Mouse (Mus musculus) neural tube, embryonic 15.5 days (tissue): ENCODE results near the gene Olfr1219. TPM values are rescaled to one million over a fixed set of nuclear protein-coding genes. Genes with fewer than 3 reads are reported as not detected.

Experiments used
- ATAC-seq: fragments of 200-750 bp; cut with Nextera tagmentation; 2 replicates; pipeline ENCODE4 v1.8.0; 2017; ENCODE audit warnings: mild to moderate bottlenecking, moderate TSS enrichment, moderate library complexity; ENCODE audit not compliant: low FRiP score
- H3K27ac ChIP-seq: fragments of 300-500 bp; sonication (generic); replicated peaks from 2 replicates; pipeline ENCODE4 v1.5.1; 2015; ENCODE audit warnings: mild to moderate bottlenecking, inconsistent platforms
- H3K27me3 ChIP-seq: fragments of 300-500 bp; sonication (generic); replicated peaks from 2 replicates; pipeline ENCODE4 v1.6.1; 2015; ENCODE audit warnings: inconsistent platforms
- H3K36me3 ChIP-seq: fragments of 300-500 bp; sonication (generic); 2 replicates; pipeline ENCODE4 v1.6.1; 2015; ENCODE audit warnings: inconsistent platforms
- H3K4me1 ChIP-seq: fragments of 300-500 bp; sonication (generic); 2 replicates; pipeline ENCODE4 v1.6.1; 2015; ENCODE audit warnings: inconsistent platforms
- H3K4me2 ChIP-seq: fragments of 300-500 bp; sonication (generic); 2 replicates; pipeline ENCODE4 v1.6.1; 2015; ENCODE audit warnings: inconsistent platforms, mild to moderate bottlenecking, moderate library complexity
- H3K4me3 ChIP-seq: fragments of 300-500 bp; sonication (generic); replicated peaks from 2 replicates; pipeline ENCODE4 v1.5.1; 2015; ENCODE audit warnings: mild to moderate bottlenecking, inconsistent platforms
- H3K9ac ChIP-seq: fragments of 300-500 bp; sonication (generic); replicated peaks from 2 replicates; pipeline ENCODE4 v1.6.1; 2015; ENCODE audit warnings: mild to moderate bottlenecking, inconsistent platforms
- H3K9me3 ChIP-seq: fragments of 300-500 bp; sonication (generic); replicated peaks from 2 replicates; pipeline ENCODE4 v1.6.1; 2016; ENCODE audit warnings: inconsistent platforms
- WGBS: fragments of 180-500 bp; shearing (Covaris S2); methylation state at CpG from one replicate; pipeline ENCODE4 v1.1.7; 2015; ENCODE audit warnings: mixed read lengths; 5-methylcytosine and 5-hydroxymethylcytosine counted together
- polyA plus RNA-seq: library from polyadenylated mRNA; unstranded; fragments of >200 nt; fragmentation: Nextera tagmentation; extraction: Ambion mirVana; gene quantifications from 2 replicates; pipeline ENCODE4 v1.2.1, GENCODE M21; 2015

Olfr1219 gene
- polyA plus RNA-seq = not detected in 2 replicates

DNA sequence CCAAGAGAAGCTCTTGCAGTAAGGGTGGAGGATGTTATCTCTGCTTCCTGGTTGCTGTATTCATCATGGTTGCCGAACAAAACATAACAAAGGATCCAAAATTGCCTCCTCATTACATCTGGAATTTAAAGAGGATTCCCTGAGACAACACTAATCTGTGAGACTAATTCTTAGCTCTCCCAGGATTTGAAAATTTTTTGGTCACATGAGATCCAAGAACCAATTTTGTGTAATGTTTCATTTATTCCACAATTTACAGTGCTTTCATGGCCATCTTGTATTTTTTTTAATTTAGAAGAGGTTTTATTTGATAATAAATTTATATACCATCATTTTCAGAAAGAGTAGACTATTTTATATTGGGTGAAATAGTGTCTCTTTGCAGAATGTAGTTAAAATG is at the start of gene Olfr1219:
Gene Olfr1219, minus strand, starts transcription at position 101 of the 400 bp plus-strand sequence.
- H3K9me3 ChIP-seq = no peaks in the 10 kb centered on the region
- no peak within 1 kb of the TSS for H3K9ac ChIP-seq
- no peak for ATAC-seq
- no peaks in the 10 kb centered on the region for H3K27me3 ChIP-seq
- no peak within 1 kb of the TSS for H3K4me2 ChIP-seq
- WGBS = 65% methylated on average over 1 of the region's 1 CpGs
- no peaks in the 10 kb centered on the region for H3K36me3 ChIP-seq
- no peak within 1 kb of the TSS for H3K4me3 ChIP-seq
- H3K4me1 ChIP-seq = no peaks in the 10 kb centered on the region
- H3K27ac ChIP-seq = no peak within 1 kb of the TSS

GRCm38 (mm10) chr2:89132954-89133353 is 49.6 kb upstream of the Olfr1219 start, which contains the start of gene Olfr1222:
Olfr1222 (minus strand) TSS chr2:89133054.
- H3K4me3 ChIP-seq = no peak within 1 kb of the TSS
- ATAC-seq = no peak
- no peak within 1 kb of the TSS for H3K4me2 ChIP-seq
- H3K4me1 ChIP-seq = no peaks in the 10 kb centered on the region
- no peaks in the 10 kb centered on the region for H3K9me3 ChIP-seq
- WGBS = 78% methylated on average over 3 of the region's 3 CpGs
- no peak within 1 kb of the TSS for H3K9ac ChIP-seq
- no peak within 1 kb of the TSS for H3K27ac ChIP-seq
- H3K27me3 ChIP-seq = no peaks in the 10 kb centered on the region
- H3K36me3 ChIP-seq = no peaks in the 10 kb centered on the region

GRCm38 (mm10) chr2:89117183-89117582 is 33.9 kb upstream of the Olfr1219 start, which contains the start of gene Olfr1221:
Olfr1221 (minus strand) TSS chr2:89117283.
- Histone ChIP-seq H3K9me3 (no peaks in the 10 kb centered on the region), H3K4me1 (no peaks in the 10 kb centered on the region), H3K36me3 (no peaks in the 10 kb centered on the region), H3K9ac (no peak within 1 kb of the TSS), H3K27ac (no peak within 1 kb of the TSS), H3K4me2 (no peak within 1 kb of the TSS), H3K4me3 (no peak within 1 kb of the TSS), H3K27me3 (no peaks in the 10 kb centered on the region)
- WGBS = 90% methylated on average over 2 of the region's 2 CpGs
- no peak for ATAC-seq

- Histone ChIP-seq H3K9me3 (no peaks in the 10 kb centered on the region), H3K4me1 (no peaks in the 10 kb centered on the region), H3K9ac (no peak within 1 kb of the TSS), H3K4me2 (no peak within 1 kb of the TSS), H3K27ac (no peak within 1 kb of the TSS), H3K27me3 (no peaks in the 10 kb centered on the region), H3K36me3 (no peaks in the 10 kb centered on the region), H3K4me3 (no peak within 1 kb of the TSS)
- ATAC-seq = no peak
- 75% methylated on average over 3 of the region's 3 CpGs for WGBS
Observed at GRCm38 (mm10) chr2:89106735-89107134, 23.4 kb upstream of the Olfr1219 start, which contains the start of gene Olfr1220. Olfr1220 (minus strand) TSS chr2:89106835.

- Histone ChIP-seq H3K27ac (no peak overlapping the region), H3K4me2 (no peak overlapping the region), H3K9ac (no peak overlapping the region), H3K27me3 (no peaks in the 10 kb centered on the region), H3K4me1 (no peaks in the 10 kb centered on the region), H3K36me3 (no peaks in the 10 kb centered on the region), H3K4me3 (no peak overlapping the region), H3K9me3 (no peaks in the 10 kb centered on the region)
- no peak for ATAC-seq
Observed at GRCm38 (mm10) chr2:89105651-89106050, 22.3 kb upstream of the Olfr1219 start.

DNA sequence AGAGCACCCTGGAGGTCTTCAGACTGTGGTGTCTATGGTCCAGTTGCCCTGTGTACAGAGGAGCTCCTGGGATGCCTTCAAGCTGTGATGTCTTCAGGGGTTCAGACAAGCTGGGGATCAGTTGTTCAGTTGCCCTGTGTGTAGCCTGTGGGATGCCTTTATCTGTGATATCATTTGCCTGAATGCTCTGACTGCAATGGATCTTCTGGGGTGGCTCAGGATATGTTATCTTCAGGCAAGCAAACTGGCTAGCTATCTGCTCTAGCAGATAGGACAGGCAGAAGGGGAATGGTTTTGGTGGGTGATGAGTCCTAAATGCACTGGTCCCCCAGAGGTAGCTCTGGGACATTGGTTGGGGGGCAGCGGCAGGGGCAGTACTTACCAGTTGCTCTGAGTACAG is 10.5 kb upstream of the Olfr1219 start:
- WGBS = 96% methylated on average over 1 of the region's 1 CpGs
- Histone ChIP-seq H3K27ac (no peak overlapping the region), H3K27me3 (no peaks in the 10 kb centered on the region), H3K4me1 (no peaks in the 10 kb centered on the region), H3K4me3 (no peak overlapping the region), H3K36me3 (no peaks in the 10 kb centered on the region), H3K4me2 (no peak overlapping the region), H3K9me3 (no peaks in the 10 kb centered on the region), H3K9ac (no peak overlapping the region)
- no peak for ATAC-seq

- ATAC-seq = no peak
Observed at GRCm38 (mm10) chr2:89081487-89081886, 1.8 kb downstream of the Olfr1219 start.

GRCm38 (mm10) chr2:89061087-89061486 is 22.2 kb downstream of the Olfr1219 start, which contains the start of gene Olfr1218:
Olfr1218 (minus strand) TSS chr2:89061187.
- H3K4me2 ChIP-seq = no peak within 1 kb of the TSS
- H3K27me3 ChIP-seq = no peaks in the 10 kb centered on the region
- no peaks in the 10 kb centered on the region for H3K36me3 ChIP-seq
- no peak within 1 kb of the TSS for H3K9ac ChIP-seq
- H3K4me3 ChIP-seq = no peak within 1 kb of the TSS
- no peak for ATAC-seq
- H3K9me3 ChIP-seq = no peaks in the 10 kb centered on the region
- H3K27ac ChIP-seq = no peak within 1 kb of the TSS
- no peaks in the 10 kb centered on the region for H3K4me1 ChIP-seq

More at GRCm38 (mm10) chr2:89081487-89081886, 1.8 kb downstream of the Olfr1219 start:
- Histone ChIP-seq H3K4me2 (no peak overlapping the region), H3K36me3 (no peaks in the 10 kb centered on the region), H3K27me3 (no peaks in the 10 kb centered on the region), H3K27ac (no peak overlapping the region), H3K4me1 (no peaks in the 10 kb centered on the region), H3K9me3 (no peaks in the 10 kb centered on the region), H3K9ac (no peak overlapping the region), H3K4me3 (no peak overlapping the region)

GRCm38 (mm10) chr2:89031965-89032364 is 51.3 kb downstream of the Olfr1219 start, which contains the start of gene Olfr1217:
Olfr1217 (minus strand) TSS chr2:89032065.
- H3K27me3 ChIP-seq = no peaks in the 10 kb centered on the region
- H3K4me2 ChIP-seq = no peak within 1 kb of the TSS
- 78% methylated on average over 2 of the region's 2 CpGs for WGBS
- no peak within 1 kb of the TSS for H3K27ac ChIP-seq
- ATAC-seq = no peak
- H3K36me3 ChIP-seq = no peaks in the 10 kb centered on the region
- no peak within 1 kb of the TSS for H3K9ac ChIP-seq
- H3K4me3 ChIP-seq = no peak within 1 kb of the TSS
- no peaks in the 10 kb centered on the region for H3K9me3 ChIP-seq
- no peaks in the 10 kb centered on the region for H3K4me1 ChIP-seq

Other genes starting within 250 kb of the Olfr1219 start
- not detected in 2 replicates for gene Olfr1204, start 234.2 kb downstream of the Olfr1219 start, polyA plus RNA-seq
- gene Olfr1206, start 220.3 kb downstream of the Olfr1219 start, polyA plus RNA-seq = not detected in 2 replicates
- gene Olfr1208, start 181.2 kb downstream of the Olfr1219 start, polyA plus RNA-seq = not detected in 2 replicates
- not detected in 2 replicates for gene Olfr1209, start 168.4 kb downstream of the Olfr1219 start, polyA plus RNA-seq
- not detected in 2 replicates for gene Olfr1211, start 145.4 kb downstream of the Olfr1219 start, polyA plus RNA-seq
- gene Olfr1212, start 129.5 kb downstream of the Olfr1219 start, polyA plus RNA-seq = not detected in 2 replicates
- gene Gm13762, start 103.2 kb downstream of the Olfr1219 start, polyA plus RNA-seq = not detected in 2 replicates
- gene Olfr1214, start 90.9 kb downstream of the Olfr1219 start, polyA plus RNA-seq = not detected in 2 replicates
- not detected in 2 replicates for gene Olfr1215, start 76.5 kb downstream of the Olfr1219 start, polyA plus RNA-seq
- gene Olfr1216, start 65.2 kb downstream of the Olfr1219 start, polyA plus RNA-seq = not detected in 2 replicates
- gene Olfr1217, start 51.4 kb downstream of the Olfr1219 start, polyA plus RNA-seq = not detected in 2 replicates
- gene Olfr1218, start 22.3 kb downstream of the Olfr1219 start, polyA plus RNA-seq = not detected in 2 replicates
- not detected in 2 replicates for gene Olfr1220, start 23.3 kb upstream of the Olfr1219 start, polyA plus RNA-seq
- gene Olfr1221, start 33.8 kb upstream of the Olfr1219 start, polyA plus RNA-seq = not detected in 2 replicates
- gene Olfr1222, start 49.5 kb upstream of the Olfr1219 start, polyA plus RNA-seq = not detected in 2 replicates
- gene Olfr1223, start 68.0 kb upstream of the Olfr1219 start, polyA plus RNA-seq = not detected in 2 replicates
- not detected in 2 replicates for gene Olfr1224-ps1, start 80.6 kb upstream of the Olfr1219 start, polyA plus RNA-seq
- not detected in 2 replicates for gene Olfr1225, start 91.2 kb upstream of the Olfr1219 start, polyA plus RNA-seq
- not detected in 2 replicates for gene Olfr1226, start 116.5 kb upstream of the Olfr1219 start, polyA plus RNA-seq
- gene Olfr1228, start 170.5 kb upstream of the Olfr1219 start, polyA plus RNA-seq = not detected in 2 replicates
- gene Olfr1229, start 204.5 kb upstream of the Olfr1219 start, polyA plus RNA-seq = not detected in 2 replicates
- not detected in 2 replicates for gene Olfr1230, start 213.8 kb upstream of the Olfr1219 start, polyA plus RNA-seq
- gene Olfr1231, start 223.6 kb upstream of the Olfr1219 start, polyA plus RNA-seq = not detected in 2 replicates
- gene Olfr1232, start 246.2 kb upstream of the Olfr1219 start, polyA plus RNA-seq = not detected in 2 replicates